Mouse (Mus musculus): ENCODE measurements around the gene Gm4922.
A peak's percentile ranks its signal among the peaks of the same experiment; 100 is the strongest.

Gm4922 gene

GRCm38 (mm10) chr10:18786693-18787092, at the start of gene Gm4922:
TSS of gene Gm4922 (minus strand) at chr10:18786793.
- no peak for DNase-seq

- DNase-seq, result peak; percentile 61
These were observed 49.3 kb upstream of the Gm4922 start for GRCm38 (mm10) chr10:18835684-18836479.

- no peak for DNase-seq
These were observed 47.8 kb upstream of the Gm4922 start for GRCm38 (mm10) chr10:18834389-18834788.

GRCm38 (mm10) chr10:18831823-18832222, 45.2 kb upstream of the Gm4922 start:
- DNase-seq, result no peak

- DNase-seq, result no peak
These were observed 43.8 kb upstream of the Gm4922 start for GRCm38 (mm10) chr10:18830359-18830758.

- DNase-seq, result no peak
These were observed 41.3 kb upstream of the Gm4922 start for GRCm38 (mm10) chr10:18827936-18828335.

GRCm38 (mm10) chr10:18826107-18826506, 39.5 kb upstream of the Gm4922 start:
- no peak for DNase-seq

GRCm38 (mm10) chr10:18825143-18825542, 38.5 kb upstream of the Gm4922 start:
- DNase-seq, result no peak

- DNase-seq, result peak; percentile 51
These were observed 30.0 kb upstream of the Gm4922 start for GRCm38 (mm10) chr10:18816560-18816959.

- DNase-seq, result no peak
These were observed 25.2 kb upstream of the Gm4922 start for GRCm38 (mm10) chr10:18811751-18812150.

- DNase-seq, result no peak
These were observed 3.5 kb upstream of the Gm4922 start for GRCm38 (mm10) chr10:18790063-18790462.

- DNase-seq, result no peak
These were observed 2.0 kb upstream of the Gm4922 start for GRCm38 (mm10) chr10:18788601-18789000.

- DNase-seq, result no peak
These were observed 9.0 kb downstream of the Gm4922 start for GRCm38 (mm10) chr10:18777546-18777945.

- peak; percentile 2 for DNase-seq
These were observed 13.9 kb downstream of the Gm4922 start for GRCm38 (mm10) chr10:18772537-18773179.

- DNase-seq, result peak; percentile 1
These were observed 16.7 kb downstream of the Gm4922 start for GRCm38 (mm10) chr10:18769909-18770308.

GRCm38 (mm10) chr10:18760241-18760640, 26.4 kb downstream of the Gm4922 start:
- DNase-seq, result peak; percentile 39

GRCm38 (mm10) chr10:18750057-18750456, 36.5 kb downstream of the Gm4922 start:
- no peak for DNase-seq

- peak; percentile 68 for DNase-seq
These were observed 43.1 kb downstream of the Gm4922 start, which contains the start of gene Arfgef3 for GRCm38 (mm10) chr10:18743286-18744142. TSS of gene Arfgef3 (minus strand) at chr10:18743949.

- DNase-seq, result no peak
These were observed 44.5 kb downstream of the Gm4922 start for GRCm38 (mm10) chr10:18742086-18742485.

GRCm38 (mm10) chr10:18741024-18741423, 45.6 kb downstream of the Gm4922 start:
- DNase-seq, result peak; percentile 65
